Mouse (Mus musculus) liver, embryonic 16.5 days (tissue): Measurements from ENCODE around the gene Camsap2. TPM values are rescaled to one million over a fixed set of nuclear protein-coding genes. Genes with fewer than 3 reads are reported as not detected.
A peak's percentile ranks its signal among the peaks of the same experiment; 100 is the strongest.

Source experiments
- ATAC-seq: fragments of 200-750 bp; cut with Nextera tagmentation; 2 replicates; pipeline ENCODE4 v1.8.0; 2017; ENCODE audit warnings: low read depth, mild to moderate bottlenecking, moderate number of reproducible peaks, moderate library complexity
- H3K27ac ChIP-seq: fragments of 300-500 bp; sonication (generic); 2 replicates; pipeline ENCODE4 v1.5.1; 2014; ENCODE audit warnings: mild to moderate bottlenecking, low read length
- H3K27me3 ChIP-seq: fragments of 300-500 bp; sonication (generic); 2 replicates; pipeline ENCODE4 v1.6.1; 2014; ENCODE audit warnings: low read depth, low read length, mixed read lengths; ENCODE audit not compliant: control insufficient read depth, insufficient read depth
- H3K36me3 ChIP-seq: fragments of 300-500 bp; sonication (generic); 2 replicates; pipeline ENCODE4 v1.6.1; 2014; ENCODE audit warnings: mild to moderate bottlenecking; ENCODE audit not compliant: control insufficient read depth, insufficient read depth
- H3K4me1 ChIP-seq: fragments of 300-500 bp; sonication (generic); 2 replicates; pipeline ENCODE4 v1.6.1; 2014; ENCODE audit warnings: low read depth, low read length, mixed read lengths; ENCODE audit not compliant: control insufficient read depth
- H3K4me2 ChIP-seq: fragments of 300-500 bp; sonication (generic); 2 replicates; pipeline ENCODE4 v1.6.1; 2014; ENCODE audit warnings: low read depth, low read length, mixed read lengths
- H3K4me3 ChIP-seq: fragments of 300-500 bp; sonication (generic); 2 replicates; pipeline ENCODE4 v1.5.1; 2014; ENCODE audit warnings: low read depth, mild to moderate bottlenecking, low read length
- H3K9ac ChIP-seq: fragments of 300-500 bp; sonication (generic); 2 replicates; pipeline ENCODE4 v1.6.1; 2014; ENCODE audit warnings: low read depth, low read length
- H3K9me3 ChIP-seq: fragments of 300-500 bp; sonication (generic); replicated peaks from 2 replicates; pipeline ENCODE4 v1.6.1; 2016; ENCODE audit warnings: low read length; ENCODE audit not compliant: control insufficient read depth
- WGBS: fragments of 180-500 bp; shearing (Covaris S2); extraction: QIAGEN DNeasy Blood & Tissue Kit; methylation state at CpG from one replicate; pipeline ENCODE4 v1.1.7; 2014; ENCODE audit not compliant: insufficient replicate concordance; 5-methylcytosine and 5-hydroxymethylcytosine counted together
- polyA plus RNA-seq: library from polyadenylated mRNA; unstranded; fragments of >200 nt; fragmentation: Nextera tagmentation; extraction: Ambion mirVana; gene quantifications from 2 replicates; pipeline ENCODE4 v1.2.1, GENCODE M21; 2015

The Camsap2 gene
- polyA plus RNA-seq, 1 experiment from 2014 or later = 5.1 TPM

DNA sequence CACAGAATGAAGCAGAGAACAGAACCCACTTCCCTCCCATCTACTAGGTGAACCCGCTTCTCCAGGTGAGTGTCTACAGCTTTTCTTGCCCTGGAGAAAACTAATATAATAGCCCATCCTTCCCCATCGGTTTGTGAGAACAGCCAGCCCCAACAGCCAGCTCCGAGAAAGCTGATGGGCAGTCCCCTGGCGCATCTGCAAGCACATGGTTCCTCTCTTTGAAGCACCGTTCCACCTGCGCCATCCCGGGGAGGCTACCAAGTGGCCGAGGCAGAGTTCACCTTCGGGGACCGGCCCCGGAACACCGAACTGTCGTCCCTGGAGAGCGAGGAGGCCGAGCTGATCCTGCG lies 86.4 kb downstream of the Camsap2 start:
- no peak overlapping the region for H3K9ac ChIP-seq
- H3K36me3 ChIP-seq = no peaks in the 10 kb centered on the region
- peak overlapping the region; percentile 63 for H3K4me2 ChIP-seq
- ATAC-seq = no peak
- no peak overlapping the region for H3K27ac ChIP-seq
- H3K9me3 ChIP-seq = no peaks in the 10 kb centered on the region
- H3K27me3 ChIP-seq = peaks cover 58% of the 10 kb centered on the region
- 4% methylated on average over 16 of the region's 16 CpGs for WGBS
- peak overlapping the region; percentile 47 for H3K4me3 ChIP-seq
- H3K4me1 ChIP-seq = peaks cover 3% of the 10 kb centered on the region

DNA sequence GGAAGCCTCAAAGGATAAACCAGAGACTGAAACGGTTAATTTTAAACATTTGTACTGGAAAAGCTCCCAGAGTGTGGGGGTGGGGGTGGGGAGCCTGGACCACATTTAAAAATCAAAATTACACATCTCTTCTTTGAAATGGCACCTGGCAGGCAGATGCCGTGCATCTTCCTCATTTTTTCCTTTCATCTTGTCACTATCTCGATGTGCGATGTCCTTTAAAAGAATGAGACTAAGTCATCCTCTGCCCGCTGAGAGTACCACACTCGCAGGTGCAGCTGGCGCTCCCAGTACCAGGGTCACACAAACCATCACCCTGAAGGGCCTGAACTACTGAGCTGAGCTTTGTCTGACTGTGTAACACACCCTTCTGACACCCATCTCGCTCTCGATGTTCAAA lies 87.4 kb downstream of the Camsap2 start:
- Histone ChIP-seq H3K27me3 (peaks cover 56% of the 10 kb centered on the region), H3K27ac (no peak overlapping the region), H3K9ac (no peak overlapping the region), H3K4me1 (peaks cover 3% of the 10 kb centered on the region), H3K4me3 (no peak overlapping the region), H3K4me2 (no peak overlapping the region), H3K36me3 (no peaks in the 10 kb centered on the region), H3K9me3 (no peaks in the 10 kb centered on the region)
- ATAC-seq = no peak
- WGBS = 65% methylated on average over 9 of the region's 9 CpGs

DNA sequence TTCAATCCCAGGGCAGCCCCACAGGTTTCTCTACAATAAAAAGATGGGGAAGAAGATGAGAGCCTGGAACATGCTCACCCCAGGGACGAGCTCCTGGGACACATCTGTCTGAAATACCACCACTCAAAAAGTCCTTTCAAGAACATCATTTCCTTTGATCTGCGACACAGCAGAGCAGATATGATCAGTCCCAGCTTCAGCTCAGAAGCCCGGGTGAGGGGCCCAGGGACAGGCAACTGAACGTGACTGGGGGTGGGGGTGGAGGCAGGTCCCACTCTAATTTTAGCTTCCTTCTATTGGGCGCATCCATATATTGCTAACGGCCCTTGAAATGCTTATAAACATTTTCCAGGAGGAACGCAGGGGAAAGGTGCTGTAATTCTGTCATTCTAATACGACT lies 90.2 kb downstream of the Camsap2 start:
- no peak overlapping the region for H3K4me2 ChIP-seq
- H3K9ac ChIP-seq = no peak overlapping the region
- peaks cover 38% of the 10 kb centered on the region for H3K27me3 ChIP-seq
- 36% methylated on average over 8 of the region's 8 CpGs for WGBS
- ATAC-seq = no peak
- H3K36me3 ChIP-seq = no peaks in the 10 kb centered on the region
- no peaks in the 10 kb centered on the region for H3K9me3 ChIP-seq
- no peak overlapping the region for H3K27ac ChIP-seq
- no peak overlapping the region for H3K4me3 ChIP-seq
- peaks cover 2% of the 10 kb centered on the region for H3K4me1 ChIP-seq

DNA sequence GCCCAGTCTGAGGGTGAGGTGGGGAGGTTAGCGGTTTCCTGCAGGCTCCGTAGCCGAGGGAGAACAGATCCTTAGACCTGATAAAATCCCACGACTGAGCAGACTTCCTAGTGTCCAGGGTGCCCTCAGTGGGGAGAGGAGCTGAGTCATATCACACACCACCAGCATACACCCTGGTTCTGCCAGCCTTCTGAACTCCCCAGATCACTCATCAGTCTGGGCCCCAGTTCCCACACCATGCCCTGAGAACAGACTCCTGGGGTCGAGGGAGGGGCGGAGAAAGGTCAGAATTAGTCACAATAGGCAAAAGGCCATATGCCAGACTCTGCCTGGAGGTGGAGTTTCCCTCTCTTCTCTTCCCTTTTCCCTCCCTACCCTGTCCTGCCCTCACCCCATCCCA lies 90.7 kb downstream of the Camsap2 start:
- Histone ChIP-seq H3K9me3 (no peaks in the 10 kb centered on the region), H3K4me3 (no peak overlapping the region), H3K36me3 (no peaks in the 10 kb centered on the region), H3K27ac (no peak overlapping the region), H3K9ac (no peak overlapping the region), H3K27me3 (peaks cover 33% of the 10 kb centered on the region), H3K4me1 (no peaks in the 10 kb centered on the region), H3K4me2 (no peak overlapping the region)
- no peak for ATAC-seq
- WGBS = 6% methylated on average over 6 of the region's 6 CpGs

DNA sequence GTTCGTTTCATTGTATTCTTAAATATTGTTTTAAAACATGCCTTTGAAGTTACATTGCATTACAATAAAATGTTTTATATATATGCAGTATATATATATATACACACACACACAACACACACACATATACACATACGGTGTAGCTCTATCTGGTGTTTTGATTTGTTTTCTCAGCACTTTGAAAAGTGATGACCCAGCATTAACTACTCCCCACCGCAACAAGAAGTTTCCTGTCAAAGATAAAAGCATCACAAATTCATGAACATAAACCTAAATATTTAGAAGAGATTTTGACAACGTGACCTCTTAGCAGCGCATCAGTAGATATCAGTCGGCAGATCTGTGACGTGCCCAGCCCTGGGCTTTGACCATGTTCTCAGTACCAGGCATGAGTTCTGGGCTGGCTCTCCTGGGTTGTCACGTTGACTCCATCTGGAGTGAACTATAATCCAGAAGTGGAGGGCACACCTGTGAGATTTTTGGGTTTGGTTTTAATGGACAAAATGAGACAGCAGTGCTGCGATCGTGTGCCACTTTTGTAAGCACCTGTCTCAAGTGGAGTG lies 91.3 kb downstream of the Camsap2 start:
- no peak overlapping the region for H3K9ac ChIP-seq
- no peak overlapping the region for H3K4me3 ChIP-seq
- no peaks in the 10 kb centered on the region for H3K9me3 ChIP-seq
- no peak for ATAC-seq
- no peak overlapping the region for H3K27ac ChIP-seq
- H3K36me3 ChIP-seq = no peaks in the 10 kb centered on the region
- no peak overlapping the region for H3K4me2 ChIP-seq
- peaks cover 27% of the 10 kb centered on the region for H3K27me3 ChIP-seq
- no peaks in the 10 kb centered on the region for H3K4me1 ChIP-seq
- 55% methylated on average over 10 of the region's 10 CpGs for WGBS

DNA sequence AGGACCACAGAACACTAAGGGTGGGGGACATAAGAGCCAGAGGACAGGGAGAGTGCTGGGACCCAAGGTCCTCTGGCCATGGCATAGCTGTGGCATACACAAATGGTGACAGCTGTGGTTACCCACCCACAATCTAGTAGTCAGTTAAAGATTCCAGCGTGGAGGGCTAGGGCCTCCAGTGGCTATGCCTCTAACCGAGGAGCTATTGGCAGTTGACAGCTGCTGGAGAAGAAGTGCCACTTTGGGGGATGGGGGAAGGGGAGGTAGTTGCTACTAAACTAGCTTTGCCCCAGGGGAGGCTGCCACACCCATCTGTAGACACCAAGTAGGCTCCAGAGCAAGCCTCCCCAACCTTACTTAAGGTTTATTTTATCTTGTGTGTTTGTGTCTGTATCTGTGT lies 92.4 kb downstream of the Camsap2 start:
- no peak overlapping the region for H3K27ac ChIP-seq
- H3K9ac ChIP-seq = no peak overlapping the region
- H3K27me3 ChIP-seq = peaks cover 16% of the 10 kb centered on the region
- WGBS = 13% methylated on average over 2 of the region's 2 CpGs
- no peaks in the 10 kb centered on the region for H3K36me3 ChIP-seq
- no peaks in the 10 kb centered on the region for H3K4me1 ChIP-seq
- H3K4me2 ChIP-seq = no peak overlapping the region
- no peaks in the 10 kb centered on the region for H3K9me3 ChIP-seq
- no peak for ATAC-seq
- H3K4me3 ChIP-seq = no peak overlapping the region

DNA sequence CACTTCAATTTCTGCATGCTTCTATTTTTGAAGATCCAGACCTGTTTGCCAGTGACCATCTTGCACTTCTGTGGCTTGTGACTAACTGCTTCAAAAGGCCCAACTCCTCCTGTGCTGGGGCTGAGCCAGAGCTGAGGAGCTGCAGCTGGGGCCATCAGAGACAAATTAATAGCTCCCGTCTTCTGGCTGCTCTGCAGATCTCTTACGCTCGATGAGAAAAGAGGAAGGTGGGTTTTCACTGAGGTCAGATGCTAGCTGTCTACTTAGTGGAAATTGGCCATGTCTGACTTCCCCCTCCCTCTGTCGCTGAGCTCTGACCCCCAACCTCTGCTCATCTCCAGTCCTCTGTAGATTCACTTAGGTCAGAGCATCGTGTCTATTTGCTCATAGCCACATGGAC lies 96.2 kb downstream of the Camsap2 start:
- no peak for ATAC-seq
- H3K4me1 ChIP-seq = no peaks in the 10 kb centered on the region
- WGBS = 22% methylated on average over 5 of the region's 5 CpGs

DNA sequence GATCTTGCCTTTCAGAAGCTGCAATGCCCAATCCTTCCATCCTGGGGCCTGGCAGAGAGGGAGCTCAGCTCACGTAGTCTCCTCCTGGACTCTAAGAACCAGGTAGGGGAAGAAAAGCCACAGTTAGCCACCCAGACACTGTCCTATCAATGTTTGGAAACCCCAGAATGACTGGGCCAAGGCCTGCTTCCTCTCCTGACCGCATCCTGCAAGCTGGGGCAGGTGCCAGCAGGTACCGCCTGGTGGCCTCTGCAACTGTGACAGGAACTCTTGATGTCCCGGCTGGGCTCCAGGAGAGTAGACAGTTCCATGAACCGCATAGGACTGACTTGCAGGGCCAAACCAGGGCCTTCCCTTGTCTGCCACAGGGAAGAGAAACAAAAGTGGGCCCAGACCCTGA lies 98.5 kb downstream of the Camsap2 start:
- Histone ChIP-seq H3K4me2 (no peak overlapping the region), H3K27ac (no peak overlapping the region), H3K27me3 (no peaks in the 10 kb centered on the region), H3K36me3 (no peaks in the 10 kb centered on the region), H3K4me1 (no peaks in the 10 kb centered on the region), H3K4me3 (no peak overlapping the region), H3K9me3 (no peaks in the 10 kb centered on the region), H3K9ac (no peak overlapping the region)
- WGBS = 66% methylated on average over 5 of the region's 5 CpGs
- ATAC-seq = no peak

More for the DNA sequence above, 96.2 kb downstream of the Camsap2 start:
- H3K27ac ChIP-seq = no peak overlapping the region
- H3K36me3 ChIP-seq = no peaks in the 10 kb centered on the region
- H3K4me3 ChIP-seq = no peak overlapping the region
- no peak overlapping the region for H3K4me2 ChIP-seq
- H3K27me3 ChIP-seq = no peaks in the 10 kb centered on the region
- H3K9me3 ChIP-seq = no peaks in the 10 kb centered on the region
- no peak overlapping the region for H3K9ac ChIP-seq

DNA sequence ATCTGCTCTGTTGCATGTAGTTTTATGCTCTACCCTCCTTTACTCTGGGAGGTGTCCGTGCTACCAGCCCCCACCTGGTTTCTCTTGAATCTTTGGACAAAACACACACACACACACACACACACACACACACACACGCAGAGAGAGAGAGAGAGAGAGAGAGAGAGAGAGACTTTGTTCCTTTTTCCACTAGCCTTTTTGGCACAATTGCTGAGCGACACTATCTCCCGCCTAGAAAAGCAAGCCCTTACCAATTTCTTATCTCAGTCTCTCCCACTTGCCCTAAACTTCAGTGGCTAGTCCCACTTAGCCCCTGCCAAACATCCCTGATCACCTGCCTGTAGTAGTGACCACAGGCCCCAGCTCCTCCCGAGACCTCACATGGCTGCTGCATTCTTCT lies 101.4 kb downstream of the Camsap2 start:
- no peak for ATAC-seq
- no peak overlapping the region for H3K4me2 ChIP-seq
- H3K4me1 ChIP-seq = no peaks in the 10 kb centered on the region
- no peaks in the 10 kb centered on the region for H3K36me3 ChIP-seq
- no peaks in the 10 kb centered on the region for H3K9me3 ChIP-seq
- WGBS = 54% methylated on average over 5 of the region's 5 CpGs
- H3K27me3 ChIP-seq = no peaks in the 10 kb centered on the region
- H3K4me3 ChIP-seq = no peak overlapping the region
- H3K9ac ChIP-seq = no peak overlapping the region
- H3K27ac ChIP-seq = no peak overlapping the region
